Mouse (Mus musculus) kidney, embryonic 15.5 days (tissue): ENCODE measurements at regions not wholly inside any gene's neighbourhood (a gene's known extent, or its start where the extent isn't known, plus 50 kb on each side); places are given as distances from the start of the nearest gene placed in this dataset.

Source experiments
- ATAC-seq: fragments of 200-750 bp; cut with Nextera tagmentation; replicated peaks from 2 replicates; pipeline ENCODE4 v1.8.0; 2017; ENCODE audit warnings: moderate TSS enrichment; ENCODE audit not compliant: low FRiP score
- H3K27ac ChIP-seq: fragments of 300-500 bp; sonication (generic); 2 replicates; pipeline ENCODE4 v1.5.1; 2015; ENCODE audit warnings: mild to moderate bottlenecking, inconsistent platforms
- H3K27me3 ChIP-seq: fragments of 300-500 bp; sonication (generic); 2 replicates; pipeline ENCODE4 v1.6.1; 2015; ENCODE audit warnings: inconsistent platforms
- H3K36me3 ChIP-seq: fragments of 300-500 bp; sonication (generic); 2 replicates; pipeline ENCODE4 v1.6.1; 2015; ENCODE audit warnings: inconsistent platforms
- H3K4me1 ChIP-seq: fragments of 300-500 bp; sonication (generic); 2 replicates; pipeline ENCODE4 v1.6.1; 2015; ENCODE audit warnings: inconsistent platforms
- H3K4me2 ChIP-seq: fragments of 300-500 bp; sonication (generic); 2 replicates; pipeline ENCODE4 v1.6.1; 2015; ENCODE audit warnings: moderate library complexity, mild to moderate bottlenecking, inconsistent platforms
- H3K4me3 ChIP-seq: fragments of 300-500 bp; sonication (generic); replicated peaks from 2 replicates; pipeline ENCODE4 v1.5.1; 2015; ENCODE audit warnings: mild to moderate bottlenecking, inconsistent platforms
- H3K9ac ChIP-seq: fragments of 300-500 bp; sonication (generic); 2 replicates; pipeline ENCODE4 v1.6.1; 2015; ENCODE audit warnings: mild to moderate bottlenecking, inconsistent platforms
- H3K9me3 ChIP-seq: fragments of 300-500 bp; sonication (generic); replicated peaks from 2 replicates; pipeline ENCODE4 v1.6.1; 2016; ENCODE audit warnings: inconsistent platforms
- WGBS: fragments of 180-500 bp; shearing (Covaris S2); methylation state at CpG from one replicate; pipeline ENCODE4 v1.1.7; 2015; ENCODE audit warnings: mixed read lengths; 5-methylcytosine and 5-hydroxymethylcytosine counted together

- no peak overlapping the region for H3K27ac ChIP-seq
- H3K4me1 ChIP-seq = no peaks in the 10 kb centered on the region
- H3K4me3 ChIP-seq = no peak overlapping the region
- H3K9ac ChIP-seq = no peak overlapping the region
- WGBS = 84% methylated on average over 4 of the region's 4 CpGs
- no peaks in the 10 kb centered on the region for H3K27me3 ChIP-seq
- H3K4me2 ChIP-seq = no peak overlapping the region
- no peaks in the 10 kb centered on the region for H3K36me3 ChIP-seq
- ATAC-seq = no peak
- no peaks in the 10 kb centered on the region for H3K9me3 ChIP-seq
Observed at GRCm38 (mm10) chr13:102318891-102319404, 374.4 kb upstream of the Cd180 start.

- Histone ChIP-seq H3K9ac (no peak overlapping the region), H3K4me1 (no peaks in the 10 kb centered on the region), H3K4me3 (no peak overlapping the region), H3K27me3 (no peaks in the 10 kb centered on the region), H3K9me3 (no peaks in the 10 kb centered on the region), H3K4me2 (no peak overlapping the region), H3K36me3 (no peaks in the 10 kb centered on the region), H3K27ac (no peak overlapping the region)
- ATAC-seq = no peak
- WGBS = 86% methylated on average over 2 of the region's 2 CpGs
Observed at GRCm38 (mm10) chr13:102319453-102319852, 373.9 kb upstream of the Cd180 start.

- WGBS = 84% methylated on average over 3 of the region's 3 CpGs
- no peak overlapping the region for H3K4me3 ChIP-seq
- no peak for ATAC-seq
Observed at GRCm38 (mm10) chr13:102323876-102324275, 369.5 kb upstream of the Cd180 start.

GRCm38 (mm10) chr13:102326003-102326402 is 367.4 kb upstream of the Cd180 start:
- Histone ChIP-seq H3K27me3 (no peaks in the 10 kb centered on the region), H3K9me3 (no peaks in the 10 kb centered on the region), H3K4me2 (no peak overlapping the region), H3K4me3 (no peak overlapping the region), H3K27ac (no peak overlapping the region), H3K4me1 (no peaks in the 10 kb centered on the region), H3K9ac (no peak overlapping the region), H3K36me3 (no peaks in the 10 kb centered on the region)
- 79% methylated on average over 2 of the region's 2 CpGs for WGBS
- no peak for ATAC-seq

More at GRCm38 (mm10) chr13:102323876-102324275, 369.5 kb upstream of the Cd180 start:
- H3K9ac ChIP-seq = no peak overlapping the region
- H3K4me1 ChIP-seq = no peaks in the 10 kb centered on the region
- H3K9me3 ChIP-seq = no peaks in the 10 kb centered on the region
- no peak overlapping the region for H3K4me2 ChIP-seq
- H3K27ac ChIP-seq = no peak overlapping the region
- no peaks in the 10 kb centered on the region for H3K27me3 ChIP-seq
- H3K36me3 ChIP-seq = no peaks in the 10 kb centered on the region

GRCm38 (mm10) chr13:102326544-102326943 is 366.8 kb upstream of the Cd180 start:
- no peaks in the 10 kb centered on the region for H3K27me3 ChIP-seq
- no peak overlapping the region for H3K27ac ChIP-seq
- H3K4me3 ChIP-seq = no peak overlapping the region
- no peaks in the 10 kb centered on the region for H3K4me1 ChIP-seq
- H3K4me2 ChIP-seq = no peak overlapping the region
- ATAC-seq = no peak
- no peak overlapping the region for H3K9ac ChIP-seq
- no peaks in the 10 kb centered on the region for H3K36me3 ChIP-seq
- H3K9me3 ChIP-seq = no peaks in the 10 kb centered on the region
- WGBS = 89% methylated on average over 2 of the region's 2 CpGs

- H3K27ac ChIP-seq = no peak overlapping the region
- H3K9ac ChIP-seq = no peak overlapping the region
- no peaks in the 10 kb centered on the region for H3K27me3 ChIP-seq
- H3K4me3 ChIP-seq = no peak overlapping the region
- 65% methylated on average over 1 of the region's 1 CpGs for WGBS
- no peaks in the 10 kb centered on the region for H3K36me3 ChIP-seq
- H3K9me3 ChIP-seq = no peaks in the 10 kb centered on the region
- H3K4me2 ChIP-seq = no peak overlapping the region
- H3K4me1 ChIP-seq = peaks cover 9% of the 10 kb centered on the region; the same call in 1 of the 2 replicates
- ATAC-seq = no peak
Observed at GRCm38 (mm10) chr13:102333667-102334066, 359.7 kb upstream of the Cd180 start.

GRCm38 (mm10) chr13:102334131-102334534 is 359.2 kb upstream of the Cd180 start:
- Histone ChIP-seq H3K9ac (no peak overlapping the region), H3K4me1 (peaks cover 9% of the 10 kb centered on the region; the same call in 1 of the 2 replicates), H3K36me3 (no peaks in the 10 kb centered on the region), H3K27ac (no peak overlapping the region), H3K27me3 (no peaks in the 10 kb centered on the region), H3K4me2 (peak overlapping the region; percentile 30; the same call in 1 of the 2 replicates), H3K4me3 (no peak overlapping the region), H3K9me3 (no peaks in the 10 kb centered on the region)
- ATAC-seq = peak; percentile 56; the same call in 1 of the 2 replicates
- 33% methylated on average over 13 of the region's 13 CpGs for WGBS

- Histone ChIP-seq H3K4me3 (no peak overlapping the region), H3K36me3 (no peaks in the 10 kb centered on the region), H3K4me2 (no peak overlapping the region), H3K9ac (no peak overlapping the region), H3K9me3 (no peaks in the 10 kb centered on the region), H3K4me1 (peaks cover 2% of the 10 kb centered on the region; the same call in 1 of the 2 replicates), H3K27me3 (no peaks in the 10 kb centered on the region), H3K27ac (no peak overlapping the region)
- WGBS = 75% methylated on average over 2 of the region's 2 CpGs
- no peak for ATAC-seq
Observed at GRCm38 (mm10) chr13:102343236-102343635, 350.1 kb upstream of the Cd180 start.

- Histone ChIP-seq H3K27ac (no peak overlapping the region), H3K36me3 (no peaks in the 10 kb centered on the region), H3K27me3 (no peaks in the 10 kb centered on the region), H3K4me1 (peaks cover 2% of the 10 kb centered on the region; the same call in 1 of the 2 replicates), H3K4me3 (no peak overlapping the region), H3K9me3 (no peaks in the 10 kb centered on the region), H3K4me2 (no peak overlapping the region), H3K9ac (no peak overlapping the region)
- 71% methylated on average over 5 of the region's 5 CpGs for WGBS
- ATAC-seq = no peak
Observed at GRCm38 (mm10) chr13:102344606-102345269, 348.6 kb upstream of the Cd180 start.

- WGBS = 92% methylated on average over 1 of the region's 1 CpGs
- Histone ChIP-seq H3K4me1 (peaks cover 2% of the 10 kb centered on the region; the same call in 1 of the 2 replicates), H3K27me3 (no peaks in the 10 kb centered on the region), H3K27ac (no peak overlapping the region), H3K4me2 (no peak overlapping the region), H3K9ac (no peak overlapping the region), H3K9me3 (no peaks in the 10 kb centered on the region), H3K4me3 (no peak overlapping the region), H3K36me3 (no peaks in the 10 kb centered on the region)
- no peak for ATAC-seq
Observed at GRCm38 (mm10) chr13:102349493-102349892, 343.9 kb upstream of the Cd180 start.

- ATAC-seq = no peak
- WGBS = 54% methylated on average over 10 of the region's 10 CpGs
- no peaks in the 10 kb centered on the region for H3K9me3 ChIP-seq
- H3K9ac ChIP-seq = no peak overlapping the region
- 0 out of 2 replicates have a peak, but pooled peaks cover 2% of the 10 kb centered on the region for H3K4me1 ChIP-seq
- no peak overlapping the region for H3K27ac ChIP-seq
- no peak overlapping the region for H3K4me2 ChIP-seq
- no peaks in the 10 kb centered on the region for H3K36me3 ChIP-seq
- no peaks in the 10 kb centered on the region for H3K27me3 ChIP-seq
- no peak overlapping the region for H3K4me3 ChIP-seq
Observed at GRCm38 (mm10) chr13:102352073-102352854, 341.1 kb upstream of the Cd180 start.

- H3K27ac ChIP-seq = 0 out of 2 replicates have a peak overlapping the region, but pooled peaks have one; percentile 41
- no peaks in the 10 kb centered on the region for H3K9me3 ChIP-seq
- no peak overlapping the region for H3K9ac ChIP-seq
- 22% methylated on average over 1 of the region's 1 CpGs for WGBS
- H3K36me3 ChIP-seq = no peaks in the 10 kb centered on the region
- ATAC-seq = no peak
- 0 out of 2 replicates have a peak, but pooled peaks cover 2% of the 10 kb centered on the region for H3K4me1 ChIP-seq
- no peaks in the 10 kb centered on the region for H3K27me3 ChIP-seq
- H3K4me3 ChIP-seq = no peak overlapping the region
- H3K4me2 ChIP-seq = no peak overlapping the region
Observed at GRCm38 (mm10) chr13:102355569-102355968, 337.8 kb upstream of the Cd180 start.
